Mouse (Mus musculus): ENCODE data around the gene Tenm4. TPM values are rescaled to one million over a fixed set of nuclear protein-coding genes. Genes with fewer than 3 reads are reported as not detected.

Tenm4 gene
- polyA plus RNA-seq, 2 experiments = 0.11 to 0.28 TPM

GRCm38 (mm10) chr7:96657857-96658580, 487.0 kb downstream of the Tenm4 start:
- WGBS (ENCODE audit: insufficient replicate concordance) = 69% methylated on average over 11 of the region's 11 CpGs
- Histone ChIP-seq H3K9me3 (ENCODE audit: control insufficient read depth, low read length) (no peaks in the 10 kb centered on the region), H3K4me1 (replicated peaks; ENCODE audit: control insufficient read depth in 2 of 2, insufficient read depth in 2 of 2, low read length in 1 of 2) (no peaks in the 10 kb centered on the region), H3K36me3 (replicated peaks; ENCODE audit: control insufficient read depth, insufficient read depth, low read depth) (no peaks in the 10 kb centered on the region), H3K27me3 (ENCODE audit: control insufficient read depth, insufficient read depth, low read length) (no peaks in the 10 kb centered on the region), H3K9ac (replicated peaks) (no peak overlapping the region), H3K4me2 (ENCODE audit: low read depth) (no peak overlapping the region), H3K4me3 (ENCODE audit: insufficient read depth in 1 of 2, low read depth in 2 of 2, low read length in 2 of 2) (no peak overlapping the region), H3K27ac (no peak overlapping the region)
- ATAC-seq (ENCODE audit: insufficient read depth) (no peak), DNase-seq (ENCODE audit: low read depth in 3 of 3, low spot score in 3 of 3) (no peak)
- TF ChIP-seq CTCF (IDR thresholded peaks at IDR 0.05; ENCODE audit: low read depth) (no peak), EP300 (IDR thresholded peaks at IDR 0.05; ENCODE audit: low read depth) (no peak)

- DNase-seq (ENCODE audit: low read depth in 3 of 3, low spot score in 3 of 3) = no peak
Measured at GRCm38 (mm10) chr7:96660907-96661306, 489.9 kb downstream of the Tenm4 start.

GRCm38 (mm10) chr7:96661352-96662169, 490.5 kb downstream of the Tenm4 start:
- no peak for DNase-seq (ENCODE audit: low read depth in 3 of 3, low spot score in 3 of 3)
- Histone ChIP-seq H3K4me3 (ENCODE audit: insufficient read depth in 1 of 2, low read depth in 2 of 2, low read length in 2 of 2) (no peak overlapping the region), H3K9ac (replicated peaks) (no peak overlapping the region), H3K36me3 (replicated peaks; ENCODE audit: control insufficient read depth, insufficient read depth, low read depth) (no peaks in the 10 kb centered on the region), H3K27ac (no peak overlapping the region), H3K4me2 (ENCODE audit: low read depth) (no peak overlapping the region), H3K9me3 (ENCODE audit: control insufficient read depth, low read length) (no peaks in the 10 kb centered on the region), H3K4me1 (replicated peaks; ENCODE audit: control insufficient read depth in 2 of 2, insufficient read depth in 2 of 2, low read length in 1 of 2) (no peaks in the 10 kb centered on the region), H3K27me3 (ENCODE audit: control insufficient read depth, insufficient read depth, low read length) (no peaks in the 10 kb centered on the region)
- WGBS (ENCODE audit: insufficient replicate concordance) = 60% methylated on average over 12 of the region's 12 CpGs
- ATAC-seq (ENCODE audit: insufficient read depth) = no peak
- TF ChIP-seq EP300 (IDR thresholded peaks at IDR 0.05; ENCODE audit: low read depth) = no peak
- TF ChIP-seq CTCF (IDR thresholded peaks at IDR 0.05; ENCODE audit: low read depth) = no peak

More at GRCm38 (mm10) chr7:96660907-96661306, 489.9 kb downstream of the Tenm4 start:
- TF ChIP-seq EP300 (IDR thresholded peaks at IDR 0.05; ENCODE audit: low read depth) (no peak), CTCF (IDR thresholded peaks at IDR 0.05; ENCODE audit: low read depth) (no peak)
- no peak for ATAC-seq (ENCODE audit: insufficient read depth)
- Histone ChIP-seq H3K4me3 (ENCODE audit: insufficient read depth in 1 of 2, low read depth in 2 of 2, low read length in 2 of 2) (no peak overlapping the region), H3K27ac (no peak overlapping the region), H3K9me3 (ENCODE audit: control insufficient read depth, low read length) (no peaks in the 10 kb centered on the region), H3K27me3 (ENCODE audit: control insufficient read depth, insufficient read depth, low read length) (no peaks in the 10 kb centered on the region), H3K36me3 (replicated peaks; ENCODE audit: control insufficient read depth, insufficient read depth, low read depth) (no peaks in the 10 kb centered on the region), H3K4me2 (ENCODE audit: low read depth) (no peak overlapping the region), H3K4me1 (replicated peaks; ENCODE audit: control insufficient read depth in 2 of 2, insufficient read depth in 2 of 2, low read length in 1 of 2) (no peaks in the 10 kb centered on the region), H3K9ac (replicated peaks) (no peak overlapping the region)
- WGBS (ENCODE audit: insufficient replicate concordance) = 44% methylated on average over 3 of the region's 3 CpGs

- WGBS (ENCODE audit: insufficient replicate concordance) = 63% methylated on average over 7 of the region's 7 CpGs
- no peaks in the 10 kb centered on the region for H3K36me3 ChIP-seq (replicated peaks; ENCODE audit: control insufficient read depth, insufficient read depth, low read depth)
- H3K9ac ChIP-seq (replicated peaks) = no peak overlapping the region
- ATAC-seq (ENCODE audit: insufficient read depth) (no peak), DNase-seq (ENCODE audit: low read depth in 3 of 3, low spot score in 3 of 3) (no peak)
- no peak overlapping the region for H3K4me2 ChIP-seq (ENCODE audit: low read depth)
- TF ChIP-seq EP300 (IDR thresholded peaks at IDR 0.05; ENCODE audit: low read depth) (no peak), CTCF (IDR thresholded peaks at IDR 0.05; ENCODE audit: low read depth) (no peak)
- H3K27me3 ChIP-seq (ENCODE audit: control insufficient read depth, insufficient read depth, low read length) = no peaks in the 10 kb centered on the region
- H3K4me1 ChIP-seq (replicated peaks; ENCODE audit: control insufficient read depth in 2 of 2, insufficient read depth in 2 of 2, low read length in 1 of 2) = no peaks in the 10 kb centered on the region
- H3K4me3 ChIP-seq (ENCODE audit: insufficient read depth in 1 of 2, low read depth in 2 of 2, low read length in 2 of 2) = no peak overlapping the region
- H3K27ac ChIP-seq = no peak overlapping the region
- H3K9me3 ChIP-seq (ENCODE audit: control insufficient read depth, low read length) = no peaks in the 10 kb centered on the region
Measured at GRCm38 (mm10) chr7:96663336-96663735, 492.3 kb downstream of the Tenm4 start.

- no peak for TF ChIP-seq EP300 (IDR thresholded peaks at IDR 0.05; ENCODE audit: low read depth)
- no peak for TF ChIP-seq CTCF (IDR thresholded peaks at IDR 0.05; ENCODE audit: low read depth)
- no peak for ATAC-seq (ENCODE audit: insufficient read depth)
- no peak overlapping the region for H3K27ac ChIP-seq
Measured at GRCm38 (mm10) chr7:96666366-96666896, 495.4 kb downstream of the Tenm4 start.

More at GRCm38 (mm10) chr7:96666366-96666896, 495.4 kb downstream of the Tenm4 start:
- Histone ChIP-seq H3K4me3 (ENCODE audit: insufficient read depth in 1 of 2, low read depth in 2 of 2, low read length in 2 of 2) (no peak overlapping the region), H3K9me3 (ENCODE audit: control insufficient read depth, low read length) (no peaks in the 10 kb centered on the region), H3K4me2 (ENCODE audit: low read depth) (no peak overlapping the region), H3K9ac (replicated peaks) (no peak overlapping the region), H3K36me3 (replicated peaks; ENCODE audit: control insufficient read depth, insufficient read depth, low read depth) (no peaks in the 10 kb centered on the region), H3K27me3 (ENCODE audit: control insufficient read depth, insufficient read depth, low read length) (no peaks in the 10 kb centered on the region), H3K4me1 (replicated peaks; ENCODE audit: control insufficient read depth in 2 of 2, insufficient read depth in 2 of 2, low read length in 1 of 2) (no peaks in the 10 kb centered on the region)
- WGBS (ENCODE audit: insufficient replicate concordance) = 51% methylated on average over 8 of the region's 8 CpGs
- DNase-seq (ENCODE audit: low read depth in 3 of 3, low spot score in 3 of 3) = no peak

Measured in liver, embryonic 14.5 days (tissue).